Mouse (Mus musculus): ENCODE data around the gene Tnfrsf22.
"Not testable (repeated sequence)": the region's sequence is repeated elsewhere in the genome, so short reads cannot be mapped to it uniquely, and the experiment has no call there.

Gene Tnfrsf22

DNA sequence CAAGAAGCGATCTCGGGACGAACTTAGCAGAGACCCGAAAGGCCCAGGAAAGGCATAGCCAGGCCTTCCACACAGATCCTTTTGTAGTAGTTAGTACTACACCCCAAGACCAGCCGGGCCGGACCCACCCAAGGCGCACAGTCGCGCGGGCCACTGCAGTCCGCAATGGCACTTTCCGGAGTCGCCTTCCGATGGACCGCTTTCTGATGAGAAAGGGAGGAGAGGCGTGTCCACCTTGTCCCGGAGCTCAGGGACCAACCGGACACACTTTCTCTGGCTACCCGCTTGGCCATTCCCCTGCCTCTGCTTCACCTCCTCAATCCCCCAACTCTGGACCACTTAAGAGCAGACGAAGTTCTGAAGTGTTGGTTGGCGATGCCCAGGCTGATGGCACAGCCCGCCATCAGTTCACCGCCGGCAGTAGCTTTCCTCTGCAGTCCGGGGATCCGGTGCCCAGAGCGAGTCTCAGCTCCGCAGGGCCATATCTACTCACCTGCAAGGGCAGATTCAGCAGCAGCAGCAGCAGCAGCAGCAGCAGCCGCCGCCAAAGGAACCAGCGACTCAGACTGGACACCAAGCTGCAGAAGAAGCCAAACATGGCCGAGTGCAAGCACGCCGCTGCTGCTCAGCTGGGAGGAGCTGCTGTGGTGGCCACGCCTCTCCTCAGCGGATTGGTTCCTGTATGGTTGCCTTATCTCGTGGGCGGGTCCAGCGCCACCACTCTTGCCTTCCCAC, at the start of gene Tnfrsf22:
Gene Tnfrsf22 (minus strand): TSS at position 628 of the 735 bp plus-strand sequence.
- DNase-seq (ENCODE audit: low spot score in 2 of 2): peak; percentile 55 to 76

DNA sequence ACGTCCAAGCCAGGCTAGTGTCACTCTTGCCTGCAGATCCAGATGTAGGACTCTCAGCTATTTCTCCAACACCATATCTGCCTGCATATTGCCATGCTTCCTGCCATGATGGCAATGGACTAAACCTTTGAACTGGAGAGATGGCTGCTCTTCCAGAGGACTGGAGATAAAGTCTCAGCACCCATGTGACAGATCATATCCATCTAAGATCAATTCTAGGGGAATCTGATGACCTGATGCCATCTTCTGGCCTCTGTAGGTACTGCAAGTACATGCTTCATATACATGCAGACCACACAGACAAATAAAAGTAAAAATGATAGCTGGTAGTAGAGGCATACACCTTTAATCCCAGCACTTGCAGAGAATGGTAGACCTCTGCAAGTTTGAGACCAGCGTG, 46.7 kb upstream of the Tnfrsf22 start:
- no peak for DNase-seq (ENCODE audit: low spot score in 2 of 2)

DNA sequence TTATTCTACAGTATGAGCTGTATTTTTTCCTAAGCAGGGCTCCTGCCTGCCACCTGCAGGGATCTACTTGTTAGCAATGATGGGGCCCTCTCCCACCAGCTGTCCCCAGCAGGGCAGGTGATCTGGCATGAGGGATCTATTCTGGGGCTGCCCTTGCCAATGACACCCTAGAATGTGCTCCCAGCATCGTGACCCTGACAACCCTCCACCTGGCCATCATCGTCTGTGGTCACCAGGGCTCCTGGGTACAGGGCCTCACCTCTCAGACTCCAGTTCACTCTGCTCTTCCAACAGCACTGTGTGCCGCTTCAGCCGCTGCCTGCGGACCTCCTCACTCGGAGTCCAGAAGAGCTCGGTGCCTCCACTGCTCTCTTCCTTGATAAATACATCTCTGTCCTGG, 45.1 kb upstream of the Tnfrsf22 start:
- DNase-seq (ENCODE audit: low spot score in 2 of 2): peak in 1 of 2 experiments; percentile 1

DNA sequence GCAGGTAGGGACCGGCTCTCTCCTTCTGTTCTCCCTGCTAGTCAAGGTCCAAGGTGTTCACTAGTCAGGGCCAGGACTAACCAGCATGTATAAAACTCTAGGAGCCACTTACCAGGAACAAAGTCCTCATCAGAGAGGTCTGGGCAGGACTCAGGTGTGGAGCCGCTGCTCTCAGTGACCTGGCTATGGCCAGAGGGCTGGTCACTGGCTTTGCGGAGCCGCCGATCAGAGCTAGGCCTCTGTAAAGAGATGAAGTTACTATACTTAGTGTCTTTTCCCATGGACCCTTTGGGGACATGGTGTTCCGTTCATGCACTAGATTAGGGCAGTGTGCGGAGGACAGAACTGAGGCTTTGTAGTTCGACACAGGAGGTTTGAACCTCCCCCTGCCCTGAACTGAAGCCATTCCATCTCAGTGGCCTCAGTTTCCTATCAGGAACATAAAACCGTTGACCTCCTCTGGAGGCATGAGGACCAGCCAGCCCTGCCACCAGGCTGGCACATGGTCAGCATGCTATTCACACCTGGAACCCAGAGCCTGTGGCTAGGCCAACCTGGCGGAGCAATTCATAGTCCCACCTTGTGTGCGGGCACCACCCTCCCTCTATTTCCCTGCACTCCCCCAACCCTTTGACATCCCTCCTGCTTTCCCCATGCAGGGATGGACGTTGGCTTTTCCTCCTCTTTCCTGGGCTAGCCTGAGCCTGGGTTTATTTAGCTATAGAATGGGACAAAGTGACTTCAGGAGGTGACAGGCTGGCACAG, 43.5 kb upstream of the Tnfrsf22 start:
- no peak for DNase-seq (ENCODE audit: low spot score in 2 of 2)

DNA sequence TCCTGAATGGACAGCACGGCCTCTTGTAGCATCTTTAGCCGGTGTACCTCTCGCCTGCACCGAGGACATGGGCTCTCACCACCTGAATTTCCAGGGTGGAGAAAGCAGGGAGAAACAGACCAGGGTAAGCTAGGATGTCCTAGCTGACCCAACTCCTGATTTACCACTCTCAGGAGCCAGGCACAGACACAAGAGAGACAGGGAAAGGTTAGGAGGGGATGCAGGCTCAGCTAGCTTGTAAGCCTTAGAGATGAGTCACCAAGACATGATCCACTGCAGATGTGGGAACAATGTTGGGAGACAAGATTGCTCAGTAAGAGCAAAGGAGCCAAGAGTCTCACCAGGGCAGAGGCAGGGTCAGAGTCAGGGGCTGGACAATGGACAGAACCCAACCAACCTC, 42.4 kb upstream of the Tnfrsf22 start:
- DNase-seq (ENCODE audit: low spot score in 2 of 2): no peak

- no peak for DNase-seq (ENCODE audit: low spot score in 2 of 2)
Measured at GRCm38 (mm10) chr7:143691181-143691580, 41.7 kb upstream of the Tnfrsf22 start.

DNA sequence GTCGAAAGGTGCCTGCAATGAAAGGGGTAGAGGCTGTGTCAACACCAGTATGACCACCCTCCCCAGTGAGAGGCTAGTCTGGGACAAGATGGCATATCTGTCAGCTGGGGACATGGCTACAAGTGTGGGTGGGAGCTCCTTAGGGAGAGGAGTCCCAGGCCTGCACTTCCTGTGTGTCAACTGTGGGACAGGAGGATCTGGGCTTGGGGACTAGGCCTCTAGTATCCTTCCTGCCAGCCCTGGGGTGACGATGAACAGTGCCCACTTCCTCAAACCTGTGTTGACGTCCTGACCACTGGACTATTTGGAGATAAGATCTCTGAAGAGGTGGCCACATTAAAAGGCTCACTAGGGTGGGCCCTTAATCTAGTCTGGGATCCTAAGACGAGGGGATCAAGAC, 40.5 kb upstream of the Tnfrsf22 start:
- DNase-seq (ENCODE audit: low spot score in 2 of 2): no peak

- no peak for DNase-seq (ENCODE audit: low spot score in 2 of 2)
Measured at GRCm38 (mm10) chr7:143689481-143689880, 40.0 kb upstream of the Tnfrsf22 start.

- DNase-seq (ENCODE audit: low spot score in 2 of 2): not testable (repeated sequence)
Measured at GRCm38 (mm10) chr7:143686676-143687075, 37.2 kb upstream of the Tnfrsf22 start.

GRCm38 (mm10) chr7:143686191-143686590, 36.7 kb upstream of the Tnfrsf22 start:
- not testable (repeated sequence) for DNase-seq (ENCODE audit: low spot score in 2 of 2)

GRCm38 (mm10) chr7:143685359-143686067, 36.1 kb upstream of the Tnfrsf22 start, which contains the start of gene Tnfrsf23:
Gene Tnfrsf23, minus strand, starts transcription at chr7:143685872.
- DNase-seq (ENCODE audit: low spot score in 2 of 2): peak; percentile 63 to 64

GRCm38 (mm10) chr7:143684569-143684968, 35.1 kb upstream of the Tnfrsf22 start:
- not testable (repeated sequence) for DNase-seq (ENCODE audit: low spot score in 2 of 2)

DNA sequence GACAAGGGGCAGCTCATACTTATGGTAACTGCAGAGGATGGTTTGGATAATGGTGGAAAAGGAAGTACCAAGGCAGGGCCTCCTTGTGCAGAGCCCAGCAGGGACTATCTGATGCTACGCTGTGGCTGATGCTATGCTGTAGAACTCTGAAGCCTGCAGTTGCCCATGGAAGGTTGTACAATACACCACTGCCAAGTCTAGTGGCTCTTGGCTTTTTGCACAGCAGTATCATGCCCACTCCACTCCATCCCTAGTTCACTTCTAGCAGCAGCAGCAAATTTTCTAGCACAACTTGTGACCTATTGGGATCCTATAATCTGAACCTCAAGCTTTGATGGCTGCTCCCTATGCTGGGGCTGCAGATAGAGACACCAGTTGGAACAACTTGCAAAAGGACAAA, 32.1 kb upstream of the Tnfrsf22 start:
- DNase-seq (ENCODE audit: low spot score in 2 of 2): no peak

DNA sequence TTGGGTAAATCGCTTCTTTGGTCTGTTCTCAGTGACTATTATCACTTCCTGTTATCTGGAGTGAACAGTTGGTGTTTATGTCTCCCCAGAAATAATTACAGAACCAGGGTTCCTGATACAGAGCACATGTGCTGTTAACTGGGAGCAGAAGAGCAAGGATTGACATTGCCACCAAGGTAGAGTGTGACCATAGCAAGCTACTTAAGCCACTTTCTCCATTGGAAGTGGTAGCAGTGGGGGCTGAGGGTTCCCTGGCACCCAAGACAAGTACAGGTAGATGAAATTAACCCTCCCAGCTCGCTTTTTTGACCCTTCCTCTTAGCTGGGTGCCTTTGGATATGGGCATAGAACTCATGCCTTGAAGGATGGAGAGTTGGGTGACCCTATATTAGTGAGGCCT, 31.4 kb upstream of the Tnfrsf22 start:
- not testable (repeated sequence) for DNase-seq (ENCODE audit: low spot score in 2 of 2)

DNA sequence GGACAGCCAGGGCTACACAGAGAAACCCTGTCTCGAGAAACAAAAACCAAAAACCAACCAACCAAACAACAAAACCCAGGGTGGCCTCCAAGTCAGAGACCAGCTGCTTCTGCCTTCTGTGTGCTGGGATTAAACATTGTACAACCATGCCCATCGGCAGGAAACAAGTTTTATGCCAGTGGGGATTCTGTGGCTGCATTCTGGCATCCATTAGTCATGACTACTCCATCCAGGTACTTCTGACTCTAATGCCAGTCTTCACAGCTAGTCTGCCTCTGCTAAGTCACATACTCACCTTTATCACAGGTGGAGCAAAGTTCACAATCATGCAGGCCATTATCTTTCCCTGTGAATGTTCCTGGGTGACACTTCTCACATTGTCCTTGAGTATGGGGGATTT, 30.2 kb upstream of the Tnfrsf22 start:
- not testable (repeated sequence) for DNase-seq (ENCODE audit: low spot score in 2 of 2)

GRCm38 (mm10) chr7:143666427-143667311, 17.2 kb upstream of the Tnfrsf22 start:
- DNase-seq (ENCODE audit: low spot score in 2 of 2): no peak

GRCm38 (mm10) chr7:143663470-143663869, 14.0 kb upstream of the Tnfrsf22 start:
- no peak for DNase-seq (ENCODE audit: low spot score in 2 of 2)

GRCm38 (mm10) chr7:143660797-143661196, 11.3 kb upstream of the Tnfrsf22 start:
- no peak for DNase-seq (ENCODE audit: low spot score in 2 of 2)

DNA sequence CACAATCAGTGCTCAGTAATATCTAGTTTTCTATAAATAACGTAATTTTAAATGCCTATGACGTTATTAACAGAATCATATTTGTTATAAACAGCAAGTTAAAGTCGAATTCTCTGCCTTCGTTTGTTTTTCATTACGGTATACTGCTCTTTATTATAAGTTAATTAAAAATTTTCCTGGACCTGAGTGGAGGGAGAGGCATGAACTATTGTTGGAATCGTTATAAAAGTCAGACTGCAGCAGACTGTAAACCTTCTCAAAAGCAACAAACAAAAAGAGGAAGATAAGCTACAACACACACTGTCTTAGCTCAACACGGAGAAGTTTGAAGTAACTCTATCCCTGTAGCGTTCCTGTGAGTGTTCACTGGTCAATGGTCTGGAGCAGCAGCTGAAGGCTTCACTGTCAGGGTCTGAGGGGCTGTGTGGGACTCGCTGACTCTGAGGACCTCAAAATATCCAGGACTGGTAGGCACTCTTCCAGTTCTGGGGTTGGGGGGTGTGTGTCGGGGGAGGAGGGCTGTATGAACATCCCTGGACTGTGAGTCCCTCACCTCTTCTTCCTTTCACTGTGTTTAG, 397 bp upstream of the Tnfrsf22 start:
- not testable (repeated sequence) for DNase-seq (ENCODE audit: low spot score in 2 of 2)

- DNase-seq (ENCODE audit: low spot score in 2 of 2): not testable (repeated sequence)
Measured at GRCm38 (mm10) chr7:143643949-143644348, 5.5 kb downstream of the Tnfrsf22 start.

- no peak for DNase-seq (ENCODE audit: low spot score in 2 of 2)
Measured at GRCm38 (mm10) chr7:143636674-143637073, 12.8 kb downstream of the Tnfrsf22 start.

Data from frontal cortex, postnatal 14 days (tissue).